Mouse (Mus musculus): ENCODE data around the gene Cd151. TPM values are rescaled to one million over a fixed set of nuclear protein-coding genes. Genes with fewer than 3 reads are reported as not detected.

The Cd151 gene
- polyA plus RNA-seq (2012; rRNA removed): 63.5 and 66.0 TPM in 2 replicates

DNA sequence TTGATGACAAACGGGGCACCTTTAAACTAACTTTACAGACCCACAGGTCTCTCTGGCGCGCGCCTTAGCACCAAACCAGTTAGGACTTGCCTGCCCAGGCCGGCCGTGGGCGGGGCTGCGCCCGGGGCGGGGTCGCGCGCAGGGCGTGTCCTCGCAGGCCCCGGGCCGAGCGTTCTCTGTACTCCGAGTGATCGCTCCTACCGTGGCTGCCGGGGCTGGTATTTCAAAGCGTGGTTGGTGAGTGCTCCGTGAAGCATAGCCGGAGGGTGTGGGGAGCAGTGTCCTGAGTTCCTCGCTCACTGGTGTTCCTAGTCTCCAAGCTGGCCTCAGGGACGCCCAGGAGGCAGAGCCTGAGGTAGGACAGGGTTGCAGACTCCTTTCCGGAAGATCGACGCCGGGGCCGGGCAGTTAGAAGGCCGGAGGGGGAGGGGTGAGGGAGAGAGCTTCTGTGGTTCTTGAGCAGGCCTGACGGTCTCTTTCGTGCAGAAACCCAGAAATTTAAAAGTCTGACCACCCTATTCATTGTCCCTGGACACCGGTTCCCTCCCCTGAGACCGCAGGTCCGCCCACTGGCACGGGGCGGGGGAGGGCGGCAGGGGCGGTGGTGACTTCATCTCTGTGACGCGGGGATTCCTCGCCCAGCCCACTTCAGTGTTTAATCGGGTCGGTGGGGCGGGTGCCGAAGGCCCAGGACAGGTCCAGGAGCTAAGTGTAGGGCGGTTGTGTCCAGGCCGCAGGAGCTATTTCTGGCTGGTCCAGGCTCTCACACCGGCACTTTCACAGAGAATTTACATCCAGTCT, at the start of gene Cd151:
Cd151 (plus strand) TSS at position 163 of the 801 bp plus-strand sequence.
- peak within 1 kb of the TSS; percentile 62 for H3K4me3 ChIP-seq (ENCODE audit: insufficient read depth, low read length)
- no peak for TF ChIP-seq CTCF (IDR thresholded peaks at IDR 0.05; ENCODE audit: extremely low read depth, insufficient read depth, low read length)
- peak; percentile 36; the same call in 1 of the 2 replicates for TF ChIP-seq POLR2A (IDR thresholded peaks at IDR 0.05; ENCODE audit: extremely low read depth, insufficient read depth, low read length)
- H3K27ac ChIP-seq (ENCODE audit: insufficient read depth, low read length): peak within 1 kb of the TSS; percentile 71
- peaks cover 7% of the 10 kb centered on the region for H3K4me1 ChIP-seq (ENCODE audit: control insufficient read depth, insufficient read depth, low read length)

DNA sequence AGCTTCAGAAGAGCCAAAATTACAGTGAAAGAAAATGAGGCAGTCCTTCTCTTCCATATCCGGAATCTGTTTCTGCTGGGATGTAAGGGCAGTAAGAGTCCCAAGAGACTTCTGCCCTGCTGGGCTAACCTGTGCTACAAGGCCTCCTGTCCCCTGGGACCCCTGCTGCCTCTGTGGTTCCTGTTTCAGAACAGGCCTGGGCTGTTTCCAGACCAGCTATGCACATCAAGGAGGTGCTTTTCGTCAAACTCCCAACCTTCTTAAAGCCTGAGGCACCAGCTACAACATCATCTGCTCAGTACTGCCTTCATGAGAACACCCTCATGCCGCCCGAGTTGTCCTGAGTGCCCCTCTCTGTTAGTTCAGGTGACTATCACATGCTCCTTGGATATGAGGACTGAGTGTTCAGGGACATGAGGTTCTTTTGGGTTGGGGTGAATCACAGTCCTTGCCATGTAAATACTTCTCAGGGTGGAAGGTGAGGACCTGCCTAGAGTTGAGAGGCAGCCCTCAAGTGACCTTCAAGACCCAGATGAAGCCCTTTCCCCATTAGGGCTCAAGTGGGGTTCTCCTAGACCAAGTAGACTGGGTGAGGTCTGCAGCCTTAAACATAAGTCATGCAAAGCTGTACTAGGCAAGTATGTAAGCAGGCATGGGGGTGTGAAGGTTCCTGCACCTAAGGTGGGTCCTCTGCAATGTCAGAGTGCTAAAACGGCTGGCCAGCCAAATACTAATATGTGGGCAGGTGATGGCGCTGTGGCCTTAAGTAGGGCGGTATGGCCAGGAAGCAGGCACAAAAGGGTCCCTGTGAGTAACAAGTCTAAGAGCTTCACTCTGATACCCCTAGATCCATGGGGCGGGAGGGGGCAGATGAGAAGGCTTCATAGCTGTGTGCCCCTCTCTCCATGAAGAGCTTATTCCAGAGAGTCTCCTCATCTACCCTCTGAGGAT, 49.2 kb upstream of the Cd151 start:
- no peak for TF ChIP-seq POLR2A (IDR thresholded peaks at IDR 0.05; ENCODE audit: extremely low read depth, insufficient read depth, low read length)
- no peak for TF ChIP-seq CTCF (IDR thresholded peaks at IDR 0.05; ENCODE audit: extremely low read depth, insufficient read depth, low read length)
- H3K27ac ChIP-seq (ENCODE audit: insufficient read depth, low read length): no peak overlapping the region
- no peak overlapping the region for H3K4me3 ChIP-seq (ENCODE audit: insufficient read depth, low read length)
- H3K4me1 ChIP-seq (ENCODE audit: control insufficient read depth, insufficient read depth, low read length): no peaks in the 10 kb centered on the region

DNA sequence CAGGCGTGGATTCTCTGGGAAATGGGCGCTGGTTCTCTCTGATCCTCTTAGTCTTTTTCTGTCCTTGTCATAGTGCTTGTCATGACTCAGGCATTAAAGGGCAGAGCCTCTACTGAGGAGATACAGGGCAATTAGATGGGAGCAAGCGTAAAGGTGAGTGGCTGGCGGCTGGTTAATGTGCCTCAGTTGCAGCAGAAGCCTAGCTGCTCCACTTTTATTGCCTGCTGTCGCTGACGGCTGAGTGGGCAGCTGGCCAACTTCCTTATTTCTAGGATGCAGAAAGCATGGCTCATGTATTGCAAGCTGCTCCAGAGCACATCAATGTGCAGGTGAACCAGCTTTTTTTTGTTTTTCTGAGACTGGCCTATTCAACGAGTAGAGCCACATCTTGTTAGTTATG, 48.2 kb upstream of the Cd151 start:
- TF ChIP-seq POLR2A (IDR thresholded peaks at IDR 0.05; ENCODE audit: extremely low read depth, insufficient read depth, low read length): no peak

DNA sequence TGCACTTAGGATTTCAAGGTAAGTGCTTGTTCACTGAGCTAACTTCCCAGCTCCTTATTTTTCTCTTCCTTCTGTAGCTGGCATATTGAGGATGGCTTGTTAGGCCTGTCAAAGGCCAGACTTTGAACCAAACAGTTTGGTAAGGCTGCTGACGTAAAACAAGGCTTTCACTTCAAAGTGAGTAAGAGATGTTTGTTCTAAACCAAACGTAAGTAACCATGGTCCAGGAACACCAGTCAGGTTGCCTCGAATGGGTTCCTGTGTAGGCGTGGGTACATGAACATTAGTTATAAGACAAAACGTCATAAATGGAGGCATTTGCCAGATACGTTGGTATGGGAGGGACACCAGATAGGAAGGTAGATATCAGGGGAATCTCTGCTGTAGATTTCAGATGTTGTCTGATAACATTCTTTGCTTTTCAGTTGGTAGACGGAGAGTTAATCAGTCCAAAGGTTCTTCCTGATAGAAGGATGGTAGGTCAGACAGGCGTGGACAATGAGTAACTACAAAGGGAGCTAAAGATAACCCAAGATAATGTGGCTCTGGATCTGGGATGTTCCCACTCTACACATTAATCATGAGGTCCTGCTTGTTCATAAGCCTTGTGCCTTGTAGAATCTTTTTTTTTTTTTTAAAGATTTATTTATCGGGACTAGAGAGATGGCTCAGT, 47.0 kb upstream of the Cd151 start:
- no peaks in the 10 kb centered on the region for H3K4me1 ChIP-seq (ENCODE audit: control insufficient read depth, insufficient read depth, low read length)
- no peak overlapping the region for H3K27ac ChIP-seq (ENCODE audit: insufficient read depth, low read length)
- TF ChIP-seq CTCF (IDR thresholded peaks at IDR 0.05; ENCODE audit: extremely low read depth, insufficient read depth, low read length) (no peak), POLR2A (IDR thresholded peaks at IDR 0.05; ENCODE audit: extremely low read depth, insufficient read depth, low read length) (no peak)
- H3K4me3 ChIP-seq (ENCODE audit: insufficient read depth, low read length): no peak overlapping the region

More for the DNA sequence above, 48.2 kb upstream of the Cd151 start:
- no peak overlapping the region for H3K27ac ChIP-seq (ENCODE audit: insufficient read depth, low read length)
- no peak overlapping the region for H3K4me3 ChIP-seq (ENCODE audit: insufficient read depth, low read length)
- H3K4me1 ChIP-seq (ENCODE audit: control insufficient read depth, insufficient read depth, low read length): no peaks in the 10 kb centered on the region

DNA sequence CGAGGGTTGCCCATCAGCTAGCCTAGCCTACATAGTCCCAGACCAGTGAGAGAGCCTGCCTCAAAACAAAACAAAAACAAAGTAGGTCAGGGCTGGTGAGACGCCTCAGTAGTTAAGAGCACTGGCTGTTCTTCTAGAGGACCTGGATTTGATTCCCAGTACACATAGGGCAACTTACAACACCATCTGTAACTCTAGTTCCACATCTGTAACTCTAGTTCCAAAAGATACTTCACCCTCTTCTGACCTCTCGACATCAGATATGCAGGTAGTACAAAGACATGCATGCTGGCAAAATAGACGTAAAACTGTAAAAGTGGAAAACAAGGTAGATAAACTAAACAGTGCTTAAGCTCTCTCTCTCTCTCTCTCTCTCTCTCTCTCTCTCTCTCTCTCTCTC, 43.4 kb upstream of the Cd151 start:
- H3K4me1 ChIP-seq (ENCODE audit: control insufficient read depth, insufficient read depth, low read length): no peaks in the 10 kb centered on the region
- TF ChIP-seq POLR2A (IDR thresholded peaks at IDR 0.05; ENCODE audit: extremely low read depth, insufficient read depth, low read length) (no peak), CTCF (IDR thresholded peaks at IDR 0.05; ENCODE audit: extremely low read depth, insufficient read depth, low read length) (no peak)
- H3K27ac ChIP-seq (ENCODE audit: insufficient read depth, low read length): no peak overlapping the region
- H3K4me3 ChIP-seq (ENCODE audit: insufficient read depth, low read length): no peak overlapping the region

DNA sequence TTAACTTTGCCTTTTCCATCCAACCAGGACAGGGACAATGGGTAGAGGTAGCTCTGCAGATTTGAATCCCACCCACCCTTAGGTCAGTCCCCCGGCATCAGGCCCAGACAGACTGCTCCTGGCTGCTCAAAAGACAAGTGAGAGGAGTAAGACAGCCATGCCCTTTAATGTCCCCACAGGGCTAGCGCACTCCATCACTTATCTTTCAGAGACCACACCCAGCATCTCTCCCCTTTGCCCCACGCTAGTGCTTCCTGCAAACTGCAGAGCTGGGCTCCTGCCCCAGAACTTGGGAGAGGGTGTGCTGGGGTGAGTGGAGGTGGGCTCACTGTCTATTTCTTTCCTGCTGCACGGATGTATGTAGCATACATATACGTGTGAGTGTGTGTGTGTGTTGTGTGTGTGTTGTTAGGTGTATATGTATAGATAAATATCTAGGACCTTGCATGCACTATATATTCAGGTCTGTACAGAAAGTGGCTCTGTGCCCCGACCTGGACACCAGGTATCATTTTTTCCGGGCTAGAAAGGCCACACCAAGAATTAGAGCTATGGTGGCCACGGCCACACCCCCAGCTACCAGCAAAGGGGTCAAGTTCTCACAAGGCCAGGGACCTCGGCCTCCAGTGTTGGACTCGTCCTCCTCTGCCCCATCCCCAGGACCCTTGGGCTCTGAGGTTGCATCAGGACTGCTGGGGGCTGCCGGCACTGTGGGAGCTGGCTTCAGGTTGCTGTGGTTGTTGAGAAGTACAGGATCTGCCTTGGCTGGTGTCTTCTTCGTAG, 40.1 kb upstream of the Cd151 start:
- Histone ChIP-seq H3K4me3 (ENCODE audit: insufficient read depth, low read length) (no peak overlapping the region), H3K27ac (ENCODE audit: insufficient read depth, low read length) (no peak overlapping the region), H3K4me1 (ENCODE audit: control insufficient read depth, insufficient read depth, low read length) (no peaks in the 10 kb centered on the region)
- TF ChIP-seq POLR2A (IDR thresholded peaks at IDR 0.05; ENCODE audit: extremely low read depth, insufficient read depth, low read length): 0 out of 2 replicates have a peak, but pooled peaks have one; percentile 10
- TF ChIP-seq CTCF (IDR thresholded peaks at IDR 0.05; ENCODE audit: extremely low read depth, insufficient read depth, low read length): no peak

DNA sequence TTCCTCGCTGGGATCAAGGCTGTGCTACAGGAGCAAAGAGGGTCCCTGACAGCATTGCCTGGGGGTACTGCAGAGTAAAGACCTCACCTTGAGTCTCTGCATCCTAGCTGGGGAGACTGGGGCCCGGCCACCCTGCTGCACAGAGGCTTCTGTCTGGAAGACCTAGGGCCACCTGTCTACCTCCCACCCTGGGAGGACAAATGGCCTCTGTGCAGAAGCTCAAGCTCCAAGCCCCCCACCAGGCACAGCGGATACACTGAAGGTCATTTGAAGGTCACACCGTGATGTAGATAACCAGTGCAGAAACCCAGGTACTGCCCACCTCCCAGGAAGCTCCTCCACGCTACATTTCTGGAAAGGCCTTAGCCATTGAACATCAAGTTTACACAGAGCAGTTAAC, 38.5 kb upstream of the Cd151 start:
- no peak for TF ChIP-seq CTCF (IDR thresholded peaks at IDR 0.05; ENCODE audit: extremely low read depth, insufficient read depth, low read length)
- TF ChIP-seq POLR2A (IDR thresholded peaks at IDR 0.05; ENCODE audit: extremely low read depth, insufficient read depth, low read length): no peak
- peak overlapping the region; percentile 62 for H3K4me3 ChIP-seq (ENCODE audit: insufficient read depth, low read length)
- no peaks in the 10 kb centered on the region for H3K4me1 ChIP-seq (ENCODE audit: control insufficient read depth, insufficient read depth, low read length)
- peak overlapping the region; percentile 16 for H3K27ac ChIP-seq (ENCODE audit: insufficient read depth, low read length)

DNA sequence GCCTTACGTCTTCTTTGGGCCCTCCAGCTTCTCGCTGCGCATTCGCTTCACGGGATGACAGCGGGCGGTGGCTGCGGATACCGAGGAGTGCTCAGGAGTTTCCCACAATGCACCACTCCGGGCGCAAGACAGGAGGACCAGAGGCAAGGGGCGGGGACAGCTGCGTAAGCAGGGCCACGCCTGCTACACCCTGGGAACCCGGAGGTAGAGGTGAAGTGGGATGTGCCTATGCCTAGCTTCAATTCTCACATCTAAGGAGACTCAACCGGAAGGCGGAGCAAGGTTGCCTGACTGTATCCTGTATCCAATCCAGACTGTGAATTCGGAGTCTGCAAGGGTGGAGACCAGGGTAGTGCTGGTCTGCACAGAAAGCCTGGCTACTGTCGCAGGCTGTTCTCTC, 37.9 kb upstream of the Cd151 start, which contains the start of gene Cend1:
Cend1 (minus strand) TSS at position 182 of the 400 bp plus-strand sequence.
- no peaks in the 10 kb centered on the region for H3K4me1 ChIP-seq (ENCODE audit: control insufficient read depth, insufficient read depth, low read length)
- TF ChIP-seq CTCF (IDR thresholded peaks at IDR 0.05; ENCODE audit: extremely low read depth, insufficient read depth, low read length) (no peak), POLR2A (IDR thresholded peaks at IDR 0.05; ENCODE audit: extremely low read depth, insufficient read depth, low read length) (peak; percentile 85)
- H3K4me3 ChIP-seq (ENCODE audit: insufficient read depth, low read length): peak within 1 kb of the TSS; percentile 62
- peak within 1 kb of the TSS; percentile 16 for H3K27ac ChIP-seq (ENCODE audit: insufficient read depth, low read length)
